Mouse (Mus musculus) liver, embryonic 12.5 days (tissue): ENCODE results near the gene Kctd21. TPM values are rescaled to one million over a fixed set of nuclear protein-coding genes. Genes with fewer than 3 reads are reported as not detected.

Source experiments
- ATAC-seq: fragments of 200-750 bp; cut with Nextera tagmentation; 2 replicates; pipeline ENCODE4 v1.8.0; 2017; ENCODE audit warnings: moderate number of reproducible peaks, mild to moderate bottlenecking, moderate library complexity
- H3K27ac ChIP-seq: fragments of 300-500 bp; sonication (generic); 2 replicates; pipeline ENCODE4 v1.5.1; 2016; ENCODE audit warnings: mild to moderate bottlenecking
- H3K27me3 ChIP-seq: fragments of 300-500 bp; sonication (generic); replicated peaks from 2 replicates; pipeline ENCODE4 v1.6.1; 2016; ENCODE audit warnings: mild to moderate bottlenecking, moderate library complexity
- H3K36me3 ChIP-seq: fragments of 300-500 bp; sonication (generic); 2 replicates; pipeline ENCODE4 v1.6.1; 2016; ENCODE audit warnings: mild to moderate bottlenecking, moderate library complexity
- H3K4me1 ChIP-seq: fragments of 300-500 bp; sonication (generic); 2 replicates; pipeline ENCODE4 v1.6.1; 2016
- H3K4me2 ChIP-seq: fragments of 300-500 bp; sonication (generic); 2 replicates; pipeline ENCODE4 v1.6.1; 2016; ENCODE audit warnings: mild to moderate bottlenecking, moderate library complexity
- H3K4me3 ChIP-seq: fragments of 300-500 bp; sonication (generic); 2 replicates; pipeline ENCODE4 v1.5.1; 2016; ENCODE audit warnings: mild to moderate bottlenecking, moderate library complexity
- H3K9ac ChIP-seq: fragments of 300-500 bp; sonication (generic); 2 replicates; pipeline ENCODE4 v1.6.1; 2016; ENCODE audit warnings: mild to moderate bottlenecking, moderate library complexity
- H3K9me3 ChIP-seq: fragments of 300-500 bp; sonication (generic); replicated peaks from 2 replicates; pipeline ENCODE4 v1.6.1; 2016; ENCODE audit warnings: mild to moderate bottlenecking, moderate library complexity
- WGBS: fragments of 180-500 bp; shearing (Covaris S2); methylation state at CpG from one replicate; pipeline ENCODE4 v1.1.7; 2016; ENCODE audit not compliant: insufficient replicate concordance; 5-methylcytosine and 5-hydroxymethylcytosine counted together
- polyA plus RNA-seq: library from polyadenylated mRNA; unstranded; fragments of >200 nt; fragmentation: Nextera tagmentation; extraction: Ambion mirVana; gene quantifications from 2 replicates; pipeline ENCODE4 v1.2.1, GENCODE M21; 2016

Kctd21 gene
- polyA plus RNA-seq, 1 experiment from 2014 or later, result 1.1 TPM

GRCm38 (mm10) chr7:97351792-97352513, 19.8 kb downstream of the Kctd21 start:
- Histone ChIP-seq H3K4me3 (no peak overlapping the region), H3K9ac (no peak overlapping the region), H3K9me3 (no peaks in the 10 kb centered on the region), H3K27me3 (peaks cover 21% of the 10 kb centered on the region), H3K4me2 (no peak overlapping the region), H3K36me3 (no peaks in the 10 kb centered on the region), H3K4me1 (peaks cover 11% of the 10 kb centered on the region), H3K27ac (no peak overlapping the region)
- no peak for ATAC-seq
- WGBS, result 79% methylated on average over 11 of the region's 11 CpGs

- WGBS, result 71% methylated on average over 6 of the region's 6 CpGs
- no peak overlapping the region for H3K27ac ChIP-seq
- H3K4me2 ChIP-seq, result no peak overlapping the region
- H3K4me3 ChIP-seq, result no peak overlapping the region
- no peak overlapping the region for H3K9ac ChIP-seq
- H3K36me3 ChIP-seq, result no peaks in the 10 kb centered on the region
- ATAC-seq, result no peak
- H3K27me3 ChIP-seq, result peaks cover 14% of the 10 kb centered on the region
- no peaks in the 10 kb centered on the region for H3K9me3 ChIP-seq
- peaks cover 7% of the 10 kb centered on the region for H3K4me1 ChIP-seq
Observed at GRCm38 (mm10) chr7:97353356-97353755, 21.2 kb downstream of the Kctd21 start.

- no peaks in the 10 kb centered on the region for H3K9me3 ChIP-seq
- H3K27me3 ChIP-seq, result peaks cover 11% of the 10 kb centered on the region; the same call in 1 of the 2 replicates
- no peak overlapping the region for H3K4me3 ChIP-seq
- H3K4me2 ChIP-seq, result no peak overlapping the region
- no peaks in the 10 kb centered on the region for H3K36me3 ChIP-seq
- H3K27ac ChIP-seq, result no peak overlapping the region
- WGBS, result 35% methylated on average over 13 of the region's 13 CpGs
- H3K9ac ChIP-seq, result no peak overlapping the region
- ATAC-seq, result no peak
- peaks cover 7% of the 10 kb centered on the region for H3K4me1 ChIP-seq
Observed at GRCm38 (mm10) chr7:97355068-97355841, 23.1 kb downstream of the Kctd21 start.

- Histone ChIP-seq H3K4me3 (no peak overlapping the region), H3K27me3 (peaks cover 19% of the 10 kb centered on the region), H3K9ac (no peak overlapping the region), H3K9me3 (no peaks in the 10 kb centered on the region), H3K36me3 (no peaks in the 10 kb centered on the region), H3K4me2 (no peak overlapping the region), H3K27ac (no peak overlapping the region), H3K4me1 (peaks cover 7% of the 10 kb centered on the region)
- no peak for ATAC-seq
- 61% methylated on average over 5 of the region's 5 CpGs for WGBS
Observed at GRCm38 (mm10) chr7:97356253-97356652, 24.1 kb downstream of the Kctd21 start.

- Histone ChIP-seq H3K36me3 (no peaks in the 10 kb centered on the region), H3K9me3 (0 out of 2 replicates have a peak, but pooled peaks cover 2% of the 10 kb centered on the region), H3K4me3 (no peak overlapping the region), H3K27me3 (peaks cover 20% of the 10 kb centered on the region), H3K9ac (no peak overlapping the region), H3K4me2 (no peak overlapping the region), H3K27ac (no peak overlapping the region), H3K4me1 (peaks cover 7% of the 10 kb centered on the region)
- no peak for ATAC-seq
- 62% methylated on average over 5 of the region's 5 CpGs for WGBS
Observed at GRCm38 (mm10) chr7:97356875-97357276, 24.7 kb downstream of the Kctd21 start.

- Histone ChIP-seq H3K4me1 (peaks cover 7% of the 10 kb centered on the region), H3K27ac (no peak overlapping the region), H3K9me3 (0 out of 2 replicates have a peak, but pooled peaks cover 2% of the 10 kb centered on the region), H3K4me2 (no peak overlapping the region), H3K36me3 (no peaks in the 10 kb centered on the region), H3K9ac (no peak overlapping the region), H3K4me3 (no peak overlapping the region), H3K27me3 (peaks cover 20% of the 10 kb centered on the region)
- ATAC-seq, result no peak
- WGBS, result 59% methylated on average over 3 of the region's 3 CpGs
Observed at GRCm38 (mm10) chr7:97357840-97358239, 25.7 kb downstream of the Kctd21 start.

GRCm38 (mm10) chr7:97358347-97358746, 26.2 kb downstream of the Kctd21 start:
- Histone ChIP-seq H3K27ac (no peak overlapping the region), H3K4me3 (no peak overlapping the region), H3K4me1 (peaks cover 7% of the 10 kb centered on the region), H3K27me3 (peaks cover 20% of the 10 kb centered on the region), H3K9ac (no peak overlapping the region), H3K4me2 (no peak overlapping the region), H3K9me3 (0 out of 2 replicates have a peak, but pooled peaks cover 2% of the 10 kb centered on the region), H3K36me3 (no peaks in the 10 kb centered on the region)
- WGBS, result 47% methylated on average over 4 of the region's 4 CpGs
- no peak for ATAC-seq

- no peak for ATAC-seq
- Histone ChIP-seq H3K4me2 (no peak overlapping the region), H3K9ac (no peak overlapping the region), H3K36me3 (no peaks in the 10 kb centered on the region), H3K4me1 (peaks cover 7% of the 10 kb centered on the region), H3K4me3 (no peak overlapping the region), H3K9me3 (0 out of 2 replicates have a peak, but pooled peaks cover 2% of the 10 kb centered on the region), H3K27ac (no peak overlapping the region), H3K27me3 (peaks cover 16% of the 10 kb centered on the region)
- 62% methylated on average over 5 of the region's 5 CpGs for WGBS
Observed at GRCm38 (mm10) chr7:97360166-97360565, 28.0 kb downstream of the Kctd21 start.

- Histone ChIP-seq H3K9me3 (0 out of 2 replicates have a peak, but pooled peaks cover 2% of the 10 kb centered on the region), H3K4me1 (0 out of 2 replicates have a peak, but pooled peaks cover under 1% of the 10 kb centered on the region), H3K4me2 (no peak overlapping the region), H3K4me3 (no peak overlapping the region), H3K36me3 (no peaks in the 10 kb centered on the region), H3K27ac (no peak overlapping the region), H3K27me3 (peaks cover 13% of the 10 kb centered on the region), H3K9ac (no peak overlapping the region)
- ATAC-seq, result no peak
- WGBS, result 48% methylated on average over 3 of the region's 3 CpGs
Observed at GRCm38 (mm10) chr7:97360955-97361354, 28.8 kb downstream of the Kctd21 start.

GRCm38 (mm10) chr7:97361467-97361866, 29.3 kb downstream of the Kctd21 start:
- 0 out of 2 replicates have a peak, but pooled peaks cover 2% of the 10 kb centered on the region for H3K9me3 ChIP-seq
- H3K4me1 ChIP-seq, result no peaks in the 10 kb centered on the region
- ATAC-seq, result peak; percentile 10; the same call in 1 of the 2 replicates
- no peak overlapping the region for H3K9ac ChIP-seq
- H3K36me3 ChIP-seq, result no peaks in the 10 kb centered on the region
- H3K27me3 ChIP-seq, result peaks cover 10% of the 10 kb centered on the region
- no peak overlapping the region for H3K4me3 ChIP-seq
- no peak overlapping the region for H3K27ac ChIP-seq
- WGBS, result 24% methylated on average over 4 of the region's 4 CpGs
- H3K4me2 ChIP-seq, result no peak overlapping the region

- Histone ChIP-seq H3K36me3 (no peaks in the 10 kb centered on the region), H3K4me3 (no peak overlapping the region), H3K27me3 (peaks cover 4% of the 10 kb centered on the region; the same call in 1 of the 2 replicates), H3K4me1 (peaks cover 6% of the 10 kb centered on the region), H3K27ac (no peak overlapping the region), H3K4me2 (no peak overlapping the region), H3K9ac (no peak overlapping the region), H3K9me3 (0 out of 2 replicates have a peak, but pooled peaks cover 2% of the 10 kb centered on the region)
- no peak for ATAC-seq
- WGBS, result 60% methylated on average over 1 of the region's 1 CpGs
Observed at GRCm38 (mm10) chr7:97365887-97366286, 33.8 kb downstream of the Kctd21 start.

- H3K4me3 ChIP-seq, result no peak overlapping the region
- H3K36me3 ChIP-seq, result peaks cover 67% of the 10 kb centered on the region
- no peak overlapping the region for H3K27ac ChIP-seq
- no peaks in the 10 kb centered on the region for H3K27me3 ChIP-seq
- no peak for ATAC-seq
- H3K9me3 ChIP-seq, result no peaks in the 10 kb centered on the region
- no peak overlapping the region for H3K4me2 ChIP-seq
- no peak overlapping the region for H3K9ac ChIP-seq
- peaks cover 43% of the 10 kb centered on the region for H3K4me1 ChIP-seq
- 87% methylated on average over 9 of the region's 9 CpGs for WGBS
Observed at GRCm38 (mm10) chr7:97375101-97375500, 43.0 kb downstream of the Kctd21 start.
